ENCODE assay signal across 9 mouse cellular contexts in the genomic region with DNA sequence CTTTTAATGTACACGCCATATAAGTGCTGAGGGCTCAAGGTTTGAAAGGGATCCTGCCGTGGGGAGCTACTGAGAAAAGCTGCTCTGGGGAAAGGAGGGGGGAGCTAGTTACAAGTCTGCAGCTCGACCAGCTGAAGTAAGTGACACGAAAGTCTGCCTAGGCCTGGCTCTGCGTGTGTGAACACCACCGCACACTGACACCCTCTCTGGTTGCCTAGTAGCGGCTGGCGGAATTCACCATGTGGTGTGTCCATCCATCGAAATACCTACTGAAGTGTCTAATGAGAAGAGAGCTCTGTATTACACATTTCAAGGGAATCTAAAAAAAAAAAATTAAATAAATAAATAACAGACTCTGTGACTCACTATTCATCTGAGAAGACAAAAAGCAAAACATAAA.
DNase-seq lines count a peak whose midpoint lies in the region; ATAC-seq lines count a peak whose summit lies in the region.
"Had no signal": no experiment of that assay in that cellular context is flagged by ENCODE, and none has a peak within 500 bp of the region (broad histone marks: within the 10 kb centered on the region; RNA-seq: fewer than 3 reads in every experiment).

No protein-coding gene starts in this region.

- peak; percentile 48; the same call in 1 of the 2 replicates for ATAC-seq in midbrain, embryonic 16.5 days
- ATAC-seq in liver, embryonic 11.5 days (replicated peaks; ENCODE audit: low FRiP score), result no peak
- no peak for ATAC-seq in erythroblast, adult 5-6 weeks (replicated peaks; ENCODE audit: low FRiP score, poor library complexity, severe bottlenecking)

- 0 out of 2 replicates have a peak, but pooled peaks cover 2% of the 10 kb centered on the region for H3K4me1 ChIP-seq in midbrain, embryonic 16.5 days (ENCODE audit: control insufficient read depth, insufficient read depth, low read length)
- H3K4me1 ChIP-seq in liver, embryonic 11.5 days (replicated peaks; ENCODE audit: control insufficient read depth, insufficient read depth, low read length), result no peaks in the 10 kb centered on the region
- H3K4me1 ChIP-seq: lung, embryonic 15.5 days had no signal

- no peaks in the 10 kb centered on the region for H3K36me3 ChIP-seq in midbrain, embryonic 16.5 days (ENCODE audit: control insufficient read depth, insufficient read depth, low read length)
- H3K36me3 ChIP-seq in liver, embryonic 11.5 days (ENCODE audit: control insufficient read depth, insufficient read depth, low read length), result no peaks in the 10 kb centered on the region
- H3K36me3 ChIP-seq: lung, embryonic 15.5 days had no signal

- H3K4me3 ChIP-seq in midbrain, embryonic 16.5 days (ENCODE audit: low read depth, low read length), result no peak overlapping the region
- H3K4me3 ChIP-seq in liver, embryonic 11.5 days (ENCODE audit: low read depth, low read length), result no peak overlapping the region
- H3K4me3 ChIP-seq: lung, embryonic 15.5 days had no signal

- H3K9ac ChIP-seq in midbrain, embryonic 16.5 days (ENCODE audit: low read depth, low read length), result no peak overlapping the region
- no peak overlapping the region for H3K9ac ChIP-seq in liver, embryonic 11.5 days (ENCODE audit: low read depth, low read length)
- H3K9ac ChIP-seq: lung, embryonic 15.5 days had no signal

- WGBS in midbrain, embryonic 16.5 days, result 34% methylated on average over 9 of the region's 9 CpGs
- 81% methylated on average over 9 of the region's 9 CpGs for WGBS in liver, embryonic 11.5 days

- peak; percentile 5 for DNase-seq in adrenal gland, postnatal 14 days
- DNase-seq in adrenal gland, adult 8-10 months, result no peak
- peak; percentile 52 to 55 for DNase-seq in frontal cortex, adult 2 months (ENCODE audit: extremely low spot score in 1 of 2, low spot score in 1 of 2)
- peak; percentile 58 to 59 for DNase-seq in layer of hippocampus, adult 8-10 months (ENCODE audit: low spot score in 2 of 2)
- DNase-seq in liver, embryonic 11.5 days (ENCODE audit: low spot score), result no peak
- no peak for DNase-seq in gastrocnemius, postnatal 36 days

- no peaks in the 10 kb centered on the region for H3K27me3 ChIP-seq in midbrain, embryonic 16.5 days (ENCODE audit: control insufficient read depth, insufficient read depth, low read depth, low read length)
- no peaks in the 10 kb centered on the region for H3K27me3 ChIP-seq in liver, embryonic 11.5 days (replicated peaks; ENCODE audit: control insufficient read depth, insufficient read depth, low read length)
- H3K27me3 ChIP-seq: lung, embryonic 15.5 days had no signal

- H3K4me2 ChIP-seq in midbrain, embryonic 16.5 days (ENCODE audit: low read length), result 0 out of 2 replicates have a peak overlapping the region, but pooled peaks have one; percentile 9
- no peak overlapping the region for H3K4me2 ChIP-seq in liver, embryonic 11.5 days
- H3K4me2 ChIP-seq: lung, embryonic 15.5 days had no signal

- H3K27ac ChIP-seq in midbrain, embryonic 16.5 days (ENCODE audit: low read length), result no peak overlapping the region
- no peak overlapping the region for H3K27ac ChIP-seq in liver, embryonic 11.5 days (ENCODE audit: low read depth, low read length)
- H3K27ac ChIP-seq: lung, embryonic 15.5 days had no signal

- intact Hi-C loops in gastrocnemius, postnatal 36 days (cut with DNase I), result no loop called here

- no peaks in the 10 kb centered on the region for H3K9me3 ChIP-seq in midbrain, embryonic 16.5 days (replicated peaks; ENCODE audit: control insufficient read depth, low read length, poor library complexity, severe bottlenecking)
- H3K9me3 ChIP-seq in liver, embryonic 11.5 days (ENCODE audit: control insufficient read depth, low read length), result no peaks in the 10 kb centered on the region
- H3K9me3 ChIP-seq: lung, embryonic 15.5 days had no signal

Comparison
In these comparisons a context has a peak if more than half of its experiments do, and no peak if none do; other contexts are left out.
1. DNase-seq: peak in adrenal gland, postnatal 14 days (single experiment), frontal cortex, adult 2 months (2 of 2) and layer of hippocampus, adult 8-10 months (2 of 2); none in adrenal gland, adult 8-10 months (single experiment), liver, embryonic 11.5 days (single experiment) and gastrocnemius, postnatal 36 days (0 of 2).